Mouse (Mus musculus): Measurements from ENCODE around the gene C1ql1.
"Not testable (repeated sequence)": the region's sequence is repeated elsewhere in the genome, so short reads cannot be mapped to it uniquely, and the experiment has no call there.

C1ql1 gene

DNA sequence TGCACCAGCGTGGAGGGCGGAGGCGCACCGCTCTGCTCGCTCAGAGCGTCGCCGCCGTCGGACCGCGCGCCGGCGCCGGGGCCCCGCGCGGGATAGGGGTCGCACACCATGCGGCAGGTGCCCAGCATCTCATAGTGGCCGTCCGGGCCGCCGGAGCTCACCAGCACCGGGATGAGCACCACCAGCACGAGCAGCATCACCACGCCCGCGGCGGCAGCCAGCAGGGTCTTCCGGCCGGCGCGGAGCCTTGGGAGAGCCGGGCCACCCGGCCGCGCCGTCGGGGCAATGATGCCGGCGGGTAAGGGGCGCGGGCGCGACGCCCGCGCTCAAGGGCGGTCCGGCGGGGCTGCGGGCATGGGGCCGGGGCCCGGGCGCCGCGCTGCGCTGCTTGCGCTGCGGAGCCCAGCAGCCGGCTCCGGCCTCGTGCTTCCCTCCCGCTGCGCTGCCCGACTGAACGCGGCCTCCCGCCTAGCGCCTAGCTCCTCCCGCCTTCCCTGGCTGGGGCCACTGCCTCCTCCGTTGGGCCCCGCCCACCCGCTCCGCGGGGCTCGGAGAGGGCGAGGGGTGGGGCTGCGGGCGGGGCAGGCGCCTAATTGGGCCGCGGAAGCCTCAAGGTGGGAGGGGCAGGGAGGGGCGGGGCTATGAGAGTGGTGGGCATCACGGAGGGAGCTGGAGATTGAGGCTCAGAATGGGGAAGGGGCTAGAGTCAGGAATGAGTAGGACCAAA, at the start of gene C1ql1:
C1ql1 (minus strand) TSS at position 424 of the 727 bp plus-strand sequence.
- DNase-seq = peak; percentile 20

DNA sequence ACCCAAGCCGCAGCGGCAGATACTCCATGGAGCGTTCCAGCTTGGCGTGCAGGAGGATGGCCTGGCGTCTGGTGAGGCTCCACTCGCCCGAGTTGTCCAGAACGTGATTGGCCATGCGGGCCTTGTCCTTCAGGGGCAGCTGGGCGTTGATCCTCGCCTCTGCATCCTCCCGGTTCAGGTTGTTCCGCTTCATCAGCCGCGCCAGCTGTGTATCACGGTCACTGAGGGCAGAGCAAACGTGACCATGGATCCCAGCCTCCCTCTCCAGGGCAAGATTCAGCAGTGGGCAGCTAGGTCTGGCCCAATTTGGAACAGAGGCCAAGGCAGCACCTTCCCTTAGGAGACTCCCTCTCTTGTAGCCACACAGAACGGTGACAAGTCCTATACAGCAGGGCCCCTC, 48.5 kb upstream of the C1ql1 start:
- no peak for DNase-seq

DNA sequence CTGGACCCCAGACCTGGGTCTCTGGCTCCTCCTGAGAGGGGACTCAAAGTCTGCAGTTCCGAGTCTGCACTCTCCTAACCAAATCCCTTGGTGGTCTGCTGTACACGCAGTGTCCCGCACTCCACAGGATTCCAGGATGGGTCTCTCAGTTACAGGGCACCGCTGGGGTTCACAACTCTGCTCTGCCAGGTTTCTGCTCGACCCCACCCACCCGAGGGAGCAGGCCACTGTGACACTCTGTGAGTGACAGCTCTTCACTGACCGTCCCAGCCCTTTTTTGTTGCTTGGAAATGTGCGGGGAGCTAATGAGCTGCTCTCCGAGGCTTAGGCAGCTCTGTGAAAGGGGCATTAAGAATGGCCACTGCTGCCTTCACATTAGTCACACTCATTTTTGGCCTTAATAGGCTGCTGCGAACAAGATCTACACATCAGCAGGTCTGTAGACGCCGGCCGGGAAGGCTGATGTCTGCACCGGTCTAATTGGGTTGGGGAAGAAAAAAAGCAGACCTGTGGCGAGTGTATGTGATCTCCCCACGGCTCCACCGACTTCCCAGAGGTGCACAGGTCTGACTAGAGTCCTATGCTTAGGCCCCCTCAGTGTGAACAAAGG, 47.0 kb upstream of the C1ql1 start:
- no peak for DNase-seq

DNA sequence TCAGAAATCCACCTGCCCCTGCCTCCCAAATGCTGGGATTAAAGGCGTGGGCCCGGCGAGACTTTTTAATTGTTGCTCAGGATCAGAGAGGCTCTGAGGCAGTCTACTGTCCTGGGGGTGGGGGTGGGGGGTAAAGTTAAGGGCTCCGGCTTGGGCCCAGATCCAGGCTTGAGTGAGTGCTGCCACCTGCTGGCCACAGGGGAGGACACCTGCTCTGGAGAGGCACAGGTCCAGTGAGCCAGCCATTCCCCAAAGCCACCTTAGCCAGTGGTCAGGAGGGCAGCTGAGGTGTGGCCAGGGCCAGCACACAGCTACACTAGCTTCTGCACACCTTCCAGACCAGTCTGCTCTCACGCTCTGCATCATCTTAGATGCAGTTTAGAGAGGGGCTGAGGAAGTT, 46.5 kb upstream of the C1ql1 start:
- peak; percentile 68 for DNase-seq

DNA sequence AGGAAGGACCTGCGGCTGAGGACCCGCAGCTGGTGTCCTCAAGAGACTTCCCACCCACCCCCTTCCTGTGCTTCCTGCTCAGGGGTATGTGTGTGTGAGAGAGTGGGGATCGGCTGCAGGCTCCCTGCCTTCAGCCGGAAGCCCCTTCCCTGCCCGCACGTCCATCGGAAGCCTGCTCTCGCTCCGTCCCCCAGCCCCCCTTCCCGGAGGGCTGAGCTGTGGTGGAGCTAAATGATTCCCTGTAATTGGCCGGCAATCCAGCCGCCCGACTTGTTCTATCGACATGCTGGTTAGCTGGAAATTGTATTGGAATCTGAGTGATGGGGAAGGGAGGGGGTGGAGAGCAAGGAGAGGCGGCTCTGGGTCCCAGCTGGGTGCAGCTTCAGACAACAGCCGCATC, 45.2 kb upstream of the C1ql1 start:
- no peak for DNase-seq

DNA sequence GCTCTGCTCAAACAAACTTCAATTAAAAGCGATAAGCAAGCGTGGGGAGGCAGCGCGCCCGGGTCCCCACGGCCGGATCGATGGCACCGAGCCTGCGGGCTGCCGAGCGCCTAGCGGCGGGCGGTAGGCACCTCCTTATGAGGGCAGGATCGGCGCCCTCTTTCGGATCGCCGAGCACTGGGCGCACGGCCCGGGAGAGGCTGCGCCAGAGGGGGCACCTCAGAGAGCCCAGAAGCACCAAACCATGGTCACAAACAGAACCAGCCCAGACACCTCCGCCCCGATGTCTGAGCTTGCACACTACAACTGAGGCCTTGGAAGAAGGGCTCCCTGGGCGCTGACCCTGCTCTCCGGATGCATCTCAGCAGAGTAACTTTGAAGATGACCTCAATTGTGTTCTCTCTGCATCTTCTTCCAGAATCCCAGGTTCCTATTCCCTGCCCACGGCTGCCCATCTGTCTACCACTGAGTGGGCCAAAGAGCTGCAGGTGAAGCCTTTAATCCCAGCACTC, 43.7 kb upstream of the C1ql1 start:
- DNase-seq = peak; percentile 74

DNA sequence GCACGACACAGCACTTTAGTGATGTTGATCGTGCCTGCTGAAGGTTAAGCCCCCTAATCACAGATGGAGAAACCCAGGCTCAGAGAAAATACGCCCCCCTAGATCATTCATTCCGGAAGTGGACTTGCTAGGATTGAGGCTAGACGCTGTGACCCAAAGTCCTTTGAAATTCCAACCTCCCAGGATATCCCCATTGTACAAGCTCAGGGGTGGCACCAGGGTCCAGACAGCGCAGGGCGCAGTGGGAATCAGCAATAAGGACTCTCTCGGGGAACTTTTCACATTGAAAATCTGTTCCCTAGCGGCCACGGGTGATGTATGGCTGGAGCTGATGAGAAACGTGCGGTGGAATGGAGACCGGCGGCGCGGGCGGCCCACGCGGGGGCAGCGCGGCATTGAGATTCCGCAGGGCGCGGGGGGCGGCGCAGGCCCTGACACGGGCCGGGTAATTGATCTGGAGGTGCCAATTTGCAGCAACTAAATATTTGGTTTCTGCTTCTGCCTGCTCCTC, 43.2 kb upstream of the C1ql1 start:
- DNase-seq = no peak

DNA sequence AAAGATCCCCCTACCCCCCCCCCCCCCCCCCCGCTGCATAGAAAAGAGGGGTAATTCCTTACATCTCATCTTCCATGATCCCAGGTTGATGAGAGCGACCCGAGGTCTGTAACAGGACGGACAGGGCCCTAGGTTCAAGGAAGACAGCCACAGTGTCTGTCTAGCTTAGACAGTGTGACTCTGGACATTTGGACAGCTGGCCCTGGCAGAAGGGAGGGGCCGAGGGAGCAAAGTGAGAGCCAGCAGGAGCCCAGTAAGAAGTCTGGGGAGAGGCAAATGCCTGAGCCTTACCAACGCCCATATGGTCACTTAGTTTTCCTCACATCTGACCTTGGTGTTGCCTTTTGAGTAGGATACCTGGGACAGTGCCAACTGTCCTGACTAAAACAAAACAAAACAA, 38.7 kb upstream of the C1ql1 start:
- no peak for DNase-seq

DNA sequence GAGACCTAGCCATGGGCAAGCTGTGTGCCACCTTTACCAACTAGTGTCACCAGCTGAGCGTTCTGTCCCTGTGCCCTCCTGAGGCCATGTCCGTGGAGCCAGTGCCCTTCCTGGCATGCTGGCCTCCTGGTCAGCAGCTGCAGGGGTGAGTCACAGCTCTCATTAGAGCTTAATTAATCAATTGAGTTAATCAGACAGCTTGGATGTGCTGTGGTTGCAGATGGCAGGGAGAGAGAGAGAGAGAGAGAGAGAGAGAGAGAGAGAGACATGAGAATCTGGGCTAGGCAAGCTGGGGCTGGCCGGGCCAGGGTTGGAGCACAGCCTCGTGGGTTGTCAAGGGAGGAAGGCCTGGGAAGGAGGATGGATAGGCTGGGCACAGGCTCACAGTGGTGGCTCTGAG, 38.1 kb upstream of the C1ql1 start:
- no peak for DNase-seq

DNA sequence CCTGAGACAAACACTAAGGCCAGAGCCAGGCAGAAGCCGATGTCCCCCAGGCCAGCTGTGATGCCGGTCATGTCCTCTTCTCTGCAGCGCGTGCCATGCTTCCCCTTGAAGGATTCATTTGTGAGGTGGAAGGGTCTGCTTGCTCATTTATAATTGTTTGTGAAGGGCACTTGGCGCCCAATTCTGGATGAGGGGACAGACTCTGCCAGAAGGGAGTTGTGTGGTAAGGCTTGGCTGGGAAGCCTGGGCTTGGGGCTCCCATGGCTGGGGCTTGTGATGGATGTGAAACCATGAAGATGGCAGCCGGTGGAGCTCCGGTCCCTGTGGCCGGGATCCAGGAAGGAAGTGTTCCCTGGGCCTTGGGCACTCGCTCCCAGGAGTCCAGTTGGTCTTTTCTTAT, 37.6 kb upstream of the C1ql1 start:
- no peak for DNase-seq

DNA sequence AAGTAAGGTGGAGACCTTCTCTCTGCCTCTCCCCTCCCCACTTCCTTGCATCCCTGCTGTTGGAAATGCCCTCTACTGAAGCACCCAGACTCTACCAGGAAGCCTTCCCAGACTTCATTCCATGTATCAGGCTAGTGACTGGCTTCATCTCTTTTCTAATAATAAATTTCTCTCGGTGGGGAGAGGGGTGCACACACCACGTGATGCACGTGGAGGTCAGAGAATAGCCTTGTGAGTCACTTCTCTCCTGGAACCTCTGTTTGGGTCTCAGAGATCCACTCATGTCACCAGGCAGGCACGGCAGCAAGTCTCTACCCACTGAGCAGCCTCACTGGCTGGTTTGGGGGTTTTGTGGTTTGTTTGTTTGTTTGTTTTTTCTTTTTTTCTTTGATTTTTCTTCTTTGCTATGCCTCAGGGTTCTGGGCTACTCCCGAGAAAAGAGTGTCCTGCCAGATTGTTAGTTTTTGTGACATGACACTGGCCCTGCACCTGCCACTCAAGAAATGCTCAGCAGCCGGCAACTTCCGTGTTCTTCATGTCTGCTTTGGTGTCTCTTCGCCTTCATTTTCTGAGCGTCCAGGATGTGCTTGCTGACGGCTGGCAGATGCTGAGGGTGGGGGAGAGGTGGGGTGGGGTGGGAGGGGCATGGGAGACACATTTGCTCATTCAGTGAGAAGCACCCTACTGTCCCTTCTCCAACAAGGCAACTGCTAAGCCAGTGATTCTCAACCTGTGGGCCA, 34.8 kb upstream of the C1ql1 start:
- DNase-seq = no peak

DNA sequence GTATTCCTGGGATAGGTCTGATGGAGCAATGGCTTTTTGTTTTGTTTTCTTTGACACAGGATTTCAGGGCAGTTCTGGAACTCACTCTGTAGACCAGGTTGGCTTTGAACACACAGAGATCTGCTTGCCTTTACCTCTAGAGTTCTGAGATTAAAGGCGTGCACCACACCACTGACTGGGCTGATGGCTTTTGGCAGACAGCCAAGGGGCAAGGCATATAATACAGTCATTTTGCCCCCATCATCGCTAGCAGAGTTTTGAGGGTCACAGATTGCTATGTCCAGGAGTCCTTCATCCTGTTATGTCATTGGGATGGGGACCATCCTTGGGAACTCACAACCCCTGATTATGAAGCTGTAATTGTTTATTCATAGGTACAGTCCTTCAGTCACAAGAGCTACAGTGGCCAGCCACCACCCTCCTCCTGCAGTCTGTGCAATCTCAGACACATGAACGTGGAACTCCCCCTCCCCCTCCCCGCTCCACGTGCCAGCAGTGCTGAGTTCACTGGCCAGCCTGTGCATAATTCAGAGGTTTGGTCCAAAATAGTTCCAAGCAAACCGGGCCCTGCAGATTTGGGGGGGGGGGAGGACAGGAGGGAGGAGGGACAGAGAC, 31.7 kb upstream of the C1ql1 start:
- no peak for DNase-seq

DNA sequence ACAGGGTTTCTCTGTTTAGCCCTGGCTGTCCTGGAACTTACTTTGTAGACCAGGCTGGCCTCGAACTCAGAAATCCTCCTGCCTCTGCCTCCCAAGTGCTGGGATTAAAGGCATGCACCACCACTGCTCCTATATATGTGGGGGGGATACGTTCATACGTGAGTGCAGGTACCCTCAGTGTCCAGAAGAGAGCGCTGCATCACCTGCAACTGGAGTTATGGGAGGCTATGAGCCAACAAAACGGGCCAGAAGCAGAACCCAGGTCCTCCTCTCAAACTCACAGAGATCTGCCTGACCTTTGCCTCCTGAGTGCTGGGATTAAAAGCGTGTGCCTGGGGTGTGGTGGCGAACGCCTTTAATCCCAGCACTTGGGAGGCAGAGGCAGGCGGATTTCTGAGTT, 29.5 kb upstream of the C1ql1 start:
- not testable (repeated sequence) for DNase-seq

DNA sequence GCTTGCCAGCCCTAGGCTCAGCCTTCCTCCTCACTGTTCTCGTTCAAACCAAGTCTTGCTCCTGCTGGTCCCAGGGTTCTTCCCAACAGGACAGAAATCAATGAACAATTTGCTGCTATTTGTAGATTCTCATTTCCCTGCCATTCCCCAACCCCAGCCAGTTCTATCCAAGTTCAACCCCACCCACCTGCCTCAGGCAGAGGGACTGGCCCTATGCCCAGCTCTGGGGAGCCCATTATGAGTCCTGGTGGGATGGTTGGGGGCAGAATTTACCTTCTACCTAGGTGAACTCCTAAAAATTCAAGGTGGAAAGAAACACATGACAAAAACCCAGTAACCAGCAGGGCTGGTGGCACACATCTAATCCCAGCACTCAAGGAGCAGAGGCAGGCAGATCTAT, 25.8 kb upstream of the C1ql1 start:
- no peak for DNase-seq

DNA sequence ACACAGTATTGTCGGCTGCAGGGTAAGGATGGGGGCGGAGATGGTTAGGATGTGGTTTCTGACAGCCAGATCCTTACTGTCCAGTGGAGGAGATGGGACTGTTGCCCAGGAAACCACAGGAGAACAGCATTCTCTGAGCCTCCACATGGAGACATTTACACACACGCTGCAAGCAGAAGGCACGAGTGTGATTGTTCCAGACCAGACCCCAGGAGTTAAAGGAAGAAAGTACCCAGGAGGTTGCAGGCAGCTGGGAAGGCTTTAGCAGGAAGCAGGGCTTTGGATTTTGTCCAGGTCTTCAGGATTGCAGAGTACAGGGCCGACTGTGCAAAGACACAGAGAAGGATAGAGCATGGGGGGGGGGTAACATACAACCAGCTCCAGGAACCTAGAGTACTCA, 25.1 kb upstream of the C1ql1 start:
- no peak for DNase-seq

DNA sequence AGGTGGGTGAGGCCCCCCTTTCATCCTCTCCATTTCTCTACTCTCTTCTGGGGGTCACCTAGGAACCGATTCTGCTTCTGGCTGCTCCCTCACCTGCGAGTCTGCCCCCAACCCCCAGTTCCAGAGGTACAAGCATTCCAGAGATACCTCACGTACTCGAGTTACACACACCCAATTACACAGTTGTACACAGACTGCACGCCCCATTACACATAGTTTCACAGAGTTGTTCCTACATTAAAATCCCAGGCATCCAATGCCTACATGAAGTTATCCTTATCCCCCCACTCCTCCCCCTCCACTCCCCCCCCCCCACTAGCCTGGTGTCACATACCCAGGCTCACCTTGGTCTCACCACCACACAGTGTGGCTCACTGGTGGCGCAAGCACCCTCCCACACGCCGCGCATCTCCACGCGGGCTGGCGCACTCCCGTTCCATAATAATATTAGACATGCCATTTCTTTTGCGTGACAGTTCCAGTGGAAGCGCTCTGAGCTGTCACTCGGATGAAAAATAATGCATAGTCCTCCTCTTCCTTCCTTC, 18.1 kb upstream of the C1ql1 start:
- DNase-seq = no peak

DNA sequence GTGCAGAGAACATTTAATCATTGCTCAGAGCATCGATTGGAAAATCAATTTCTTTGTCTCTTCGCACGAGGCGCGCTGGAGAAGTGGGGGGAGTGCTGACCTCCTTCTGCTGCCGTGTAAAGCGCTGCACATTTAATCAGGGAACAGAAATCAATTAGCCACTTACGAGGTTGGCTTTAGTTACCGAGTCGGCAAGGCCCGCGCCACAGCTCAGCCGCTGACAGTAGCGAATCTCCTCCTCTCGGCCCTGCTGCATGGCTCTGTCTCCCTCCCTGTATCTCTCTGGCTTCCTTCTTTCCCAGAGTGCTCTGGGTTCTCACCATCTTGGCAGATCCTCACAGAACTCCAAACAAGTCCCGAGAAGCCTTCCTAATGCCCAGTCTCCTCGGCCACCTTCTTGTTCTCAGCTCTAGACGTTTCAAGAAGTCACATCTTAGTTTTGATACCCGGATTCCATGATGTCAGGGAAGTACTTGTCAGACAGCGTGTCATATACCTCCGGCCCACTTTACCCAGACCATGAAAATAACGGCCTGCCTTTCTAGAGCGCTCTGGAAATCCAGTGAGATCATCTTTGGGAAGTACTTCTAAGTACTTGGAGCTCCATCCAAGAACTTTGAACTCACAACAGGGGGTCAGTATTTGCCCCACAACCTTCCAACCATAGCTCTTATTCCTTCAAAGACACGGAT, 17.5 kb upstream of the C1ql1 start:
- no peak for DNase-seq

DNA sequence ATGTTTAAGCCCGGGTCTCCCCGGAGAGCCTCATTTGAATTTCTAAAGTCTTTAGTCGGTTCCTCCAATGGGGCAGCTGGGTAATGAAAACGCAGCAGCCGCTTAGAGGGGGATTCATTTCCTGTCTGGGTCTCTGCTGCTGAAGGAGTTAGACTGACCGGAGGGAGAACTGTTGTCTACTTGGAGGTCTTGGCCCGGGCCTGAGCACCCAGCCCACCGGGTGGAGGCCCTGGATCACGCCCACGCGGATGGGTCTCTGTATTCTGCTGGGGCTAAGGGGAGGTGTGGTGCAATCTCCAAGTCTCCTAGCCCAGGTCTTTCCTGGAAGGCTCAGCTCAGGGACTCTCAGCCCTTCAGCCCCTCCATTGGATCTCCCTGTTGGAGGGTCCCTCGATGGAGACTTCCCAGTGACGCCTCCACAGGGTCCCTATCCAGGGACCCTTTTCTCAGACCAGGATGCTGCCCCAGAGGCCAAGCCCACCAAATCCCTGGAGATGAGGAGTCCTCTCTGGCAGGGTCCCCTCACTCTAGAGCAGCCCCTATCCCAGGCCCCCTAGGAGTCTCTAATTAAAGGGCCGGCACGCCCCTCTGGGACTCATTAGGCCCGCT, 16.9 kb upstream of the C1ql1 start:
- DNase-seq = no peak

DNA sequence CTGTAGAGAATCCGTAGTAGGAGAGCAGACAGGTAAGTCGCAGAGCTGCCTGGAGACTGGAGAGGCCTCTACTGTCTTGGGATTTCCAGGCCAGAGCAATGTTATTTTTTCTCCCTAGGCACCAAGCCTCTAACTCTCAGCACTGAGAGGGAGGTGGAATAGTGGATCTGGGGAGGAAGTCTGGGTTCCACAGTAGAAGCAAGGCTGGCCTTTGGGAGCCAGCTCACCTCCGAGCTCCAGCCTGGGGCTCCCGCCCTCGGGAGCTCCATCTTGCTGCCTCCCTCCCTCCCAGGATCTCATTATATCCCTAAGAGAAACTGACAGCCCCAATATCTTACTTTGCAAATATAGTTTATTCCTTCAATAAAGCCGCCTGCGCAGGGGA, 16.4 kb upstream of the C1ql1 start:
- DNase-seq = no peak

DNA sequence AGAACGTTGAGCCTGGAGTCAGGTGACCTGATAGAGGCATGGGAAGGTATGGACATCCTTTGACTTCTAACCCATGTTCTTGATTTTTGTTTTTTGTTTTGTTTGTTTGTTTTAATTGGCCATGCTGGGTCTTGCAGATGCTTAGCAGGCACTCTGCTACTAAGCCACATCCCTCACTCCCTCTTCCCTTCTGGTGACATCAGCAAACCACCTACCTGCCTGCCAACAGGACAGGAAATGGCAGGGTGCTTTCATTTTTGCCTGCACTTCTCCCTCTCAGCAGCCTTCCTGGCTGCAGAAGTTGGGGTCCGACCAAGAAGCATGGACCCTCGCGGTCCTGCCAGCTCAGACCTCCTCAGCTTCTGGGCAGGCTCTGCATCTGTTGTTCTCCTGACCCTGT, 14.6 kb upstream of the C1ql1 start:
- no peak for DNase-seq

DNA sequence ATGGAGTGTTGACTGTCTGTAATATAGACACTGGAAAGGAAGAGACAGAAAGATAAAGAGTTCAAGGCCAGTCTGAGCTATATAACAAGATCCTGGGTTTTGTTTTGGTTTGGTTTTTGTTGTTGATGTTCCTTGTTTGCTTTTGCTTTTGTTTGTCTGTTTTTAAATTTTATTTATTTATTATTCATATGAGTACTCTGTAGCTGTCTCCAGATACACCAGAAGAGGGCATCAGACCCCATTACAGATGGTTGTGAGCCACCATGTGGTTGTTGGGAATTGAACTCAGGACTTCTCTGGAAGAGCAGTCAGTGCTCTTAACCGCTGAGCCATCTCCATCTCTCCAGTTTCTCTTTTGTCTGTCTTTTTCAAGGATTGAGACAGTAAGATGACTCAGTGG, 12.4 kb upstream of the C1ql1 start:
- no peak for DNase-seq

DNA sequence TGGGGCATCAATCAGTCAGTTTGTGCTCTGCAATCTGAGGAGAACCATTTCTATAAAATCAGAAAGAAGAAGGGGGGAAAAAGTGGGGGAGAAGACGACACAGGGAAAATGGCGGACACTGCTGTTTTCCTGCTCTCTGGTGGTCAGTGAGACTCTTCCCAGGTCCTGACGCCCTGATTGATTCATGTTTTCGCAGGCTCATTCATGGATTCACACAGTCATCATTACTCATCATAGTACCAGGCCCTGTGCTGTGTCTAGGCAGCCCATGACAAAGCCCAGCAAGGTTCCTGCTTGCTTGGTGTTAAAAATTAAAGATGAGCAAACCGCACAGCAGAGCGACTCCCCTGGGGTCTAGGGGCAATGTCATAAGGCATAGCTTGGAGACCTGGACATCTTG, 11.9 kb upstream of the C1ql1 start:
- DNase-seq = no peak

All from cerebellum, adult 11 months (tissue).